ENCODE assay signal across 37 mouse cellular contexts in the genomic region with DNA sequence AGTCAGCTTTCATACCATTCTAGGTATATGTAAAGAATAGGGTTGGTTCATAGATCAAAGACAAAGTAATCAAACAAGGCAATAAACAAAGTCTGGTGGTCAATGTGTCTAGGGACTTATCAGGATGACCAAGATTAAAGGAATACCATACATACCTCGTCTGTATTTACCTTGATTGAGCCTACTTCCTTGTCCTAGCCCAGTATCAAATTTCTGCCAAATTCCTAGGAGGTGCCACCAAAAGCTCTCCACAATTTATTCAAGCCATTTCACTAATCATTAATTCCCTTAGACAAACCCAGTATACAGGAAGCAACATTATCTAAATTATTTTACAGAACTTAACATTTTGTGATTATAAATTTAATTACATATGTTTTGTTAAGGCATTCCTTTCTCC. TPM values are rescaled to one million over a fixed set of nuclear protein-coding genes. Genes with fewer than 3 reads are reported as not detected.
"Had no signal": no experiment of that assay in that cellular context is flagged by ENCODE, and none has a peak within 500 bp of the region (broad histone marks: within the 10 kb centered on the region; RNA-seq: fewer than 3 reads in every experiment).

No protein-coding gene starts in this region.

- H3K9ac ChIP-seq: limb, embryonic 12.5 days; limb, embryonic 13.5 days; limb, embryonic 15.5 days; liver, embryonic 12.5 days; liver, embryonic 13.5 days; liver, embryonic 14.5 days; liver, embryonic 15.5 days; liver, postnatal 0 days; lung, embryonic 14.5 days; lung, embryonic 15.5 days; midbrain, embryonic 12.5 days; midbrain, embryonic 15.5 days; neural tube, embryonic 12.5 days; neural tube, embryonic 13.5 days had no signal

- DNase-seq: left cerebral cortex, postnatal 4 days; liver; liver, embryonic 13.5 days; liver, postnatal 0 days; lung, adult 18-20 months; lung, adult 2 months; lung, embryonic 14.5 days; lung, postnatal 10 days; lung, postnatal 14 days; lung, postnatal 36 days; lung, postnatal 4 days; midbrain, embryonic 14.5 days had no signal

- H3K27ac ChIP-seq: limb, embryonic 10.5 days; limb, embryonic 12.5 days; limb, embryonic 13.5 days; limb, embryonic 15.5 days; liver, embryonic 12.5 days; liver, embryonic 13.5 days; liver, embryonic 14.5 days; liver, embryonic 15.5 days; lung, embryonic 15.5 days; macrophage; midbrain, embryonic 10.5 days; midbrain, embryonic 12.5 days; midbrain, embryonic 15.5 days; neural tube, embryonic 12.5 days; neural tube, embryonic 13.5 days had no signal

- H3K4me1 ChIP-seq: limb, embryonic 10.5 days; limb, embryonic 12.5 days; limb, embryonic 13.5 days; limb, embryonic 15.5 days; liver, embryonic 12.5 days; liver, embryonic 13.5 days; liver, embryonic 15.5 days; lung, embryonic 15.5 days; midbrain, embryonic 10.5 days; midbrain, embryonic 12.5 days; midbrain, embryonic 15.5 days; neural tube, embryonic 12.5 days; neural tube, embryonic 13.5 days had no signal

- H3K4me3 ChIP-seq: limb, embryonic 10.5 days; limb, embryonic 12.5 days; limb, embryonic 13.5 days; limb, embryonic 15.5 days; liver, embryonic 12.5 days; liver, embryonic 13.5 days; liver, embryonic 15.5 days; lung, embryonic 15.5 days; midbrain, embryonic 10.5 days; midbrain, embryonic 12.5 days; midbrain, embryonic 15.5 days; myocyte; neural tube, embryonic 12.5 days; neural tube, embryonic 13.5 days had no signal

- H3K27me3 ChIP-seq: limb, embryonic 12.5 days; limb, embryonic 13.5 days; limb, embryonic 15.5 days; liver, embryonic 12.5 days; liver, embryonic 13.5 days; liver, embryonic 15.5 days; lung, embryonic 15.5 days; megakaryocyte, embryonic 14.5 days; midbrain, embryonic 12.5 days; midbrain, embryonic 15.5 days; neural tube, embryonic 12.5 days; neural tube, embryonic 13.5 days had no signal

- H3K9me3 ChIP-seq: limb, embryonic 10.5 days; limb, embryonic 12.5 days; limb, embryonic 13.5 days; limb, embryonic 15.5 days; liver, embryonic 12.5 days; liver, embryonic 13.5 days; liver, embryonic 15.5 days; lung, embryonic 15.5 days; megakaryocyte, embryonic 14.5 days; midbrain, embryonic 10.5 days; midbrain, embryonic 12.5 days; midbrain, embryonic 15.5 days; neural tube, embryonic 12.5 days; neural tube, embryonic 13.5 days had no signal

- H3K36me3 ChIP-seq: limb, embryonic 10.5 days; limb, embryonic 12.5 days; limb, embryonic 13.5 days; limb, embryonic 15.5 days; liver, embryonic 12.5 days; liver, embryonic 13.5 days; liver, embryonic 15.5 days; lung, embryonic 15.5 days; midbrain, embryonic 10.5 days; midbrain, embryonic 12.5 days; midbrain, embryonic 15.5 days; neural tube, embryonic 12.5 days; neural tube, embryonic 13.5 days had no signal

- ATAC-seq: liver, embryonic 12.5 days; liver, postnatal 0 days; lung, postnatal 0 days; midbrain, embryonic 15.5 days; midbrain, embryonic 16.5 days had no signal

- H3K4me2 ChIP-seq: limb, embryonic 12.5 days; limb, embryonic 13.5 days; limb, embryonic 15.5 days; liver, embryonic 11.5 days; liver, embryonic 12.5 days; liver, embryonic 13.5 days; liver, embryonic 15.5 days; lung, embryonic 14.5 days; lung, embryonic 15.5 days; midbrain, embryonic 12.5 days; midbrain, embryonic 15.5 days; neural tube, embryonic 12.5 days; neural tube, embryonic 13.5 days had no signal

RNA-seq across cellular contexts. Expression of gene Serpinb7, which starts 15.2 kb away (rescaled TPM):
- polyA plus RNA-seq: limb, embryonic 10.5 days; limb, embryonic 11.5 days; limb, embryonic 12.5 days; liver, adult 2 months; liver, embryonic 12.5 days; liver, embryonic 13.5 days; liver, embryonic 14.5 days; liver, embryonic 16.5 days; liver, postnatal 0 days; lung, embryonic 14.5 days; lung, embryonic 16.5 days; lung, postnatal 0 days; macrophage; midbrain, embryonic 10.5 days; midbrain, embryonic 12.5 days; midbrain, embryonic 14.5 days; midbrain, embryonic 15.5 days; midbrain, embryonic 16.5 days; midbrain, postnatal 0 days; neural tube, embryonic 11.5 days; neural tube, embryonic 12.5 days; neural tube, embryonic 13.5 days had no signal

RNA-seq across cellular contexts. Expression of gene Serpinb11, which starts 53.7 kb away (rescaled TPM):
- polyA plus RNA-seq: limb, embryonic 10.5 days; limb, embryonic 11.5 days; limb, embryonic 12.5 days; limb, embryonic 13.5 days; liver, adult 2 months; liver, embryonic 11.5 days; liver, embryonic 12.5 days; liver, embryonic 13.5 days; liver, embryonic 14.5 days; liver, embryonic 15.5 days; liver, embryonic 16.5 days; liver, postnatal 0 days; lung, embryonic 14.5 days; macrophage; midbrain, embryonic 10.5 days; midbrain, embryonic 12.5 days; midbrain, embryonic 14.5 days; midbrain, embryonic 15.5 days; midbrain, embryonic 16.5 days; midbrain, postnatal 0 days; myocyte; neural tube, embryonic 11.5 days; neural tube, embryonic 12.5 days; neural tube, embryonic 13.5 days had no signal
